ENCODE assay signal across 9 mouse cellular contexts in genomic region chr2:167129608-167129955, GRCm38 (mm10).
DNase-seq lines count a peak whose midpoint lies in the region; ATAC-seq lines count a peak whose summit lies in the region.
"Had no signal": no experiment of that assay in that cellular context is flagged by ENCODE, and none has a peak within 500 bp of the region (broad histone marks: within the 10 kb centered on the region; RNA-seq: fewer than 3 reads in every experiment).

No protein-coding gene starts in this region.

- peak overlapping the region; percentile 71 for H3K9ac ChIP-seq in heart, embryonic 13.5 days
- H3K9ac ChIP-seq in limb, embryonic 12.5 days (replicated peaks), result peak overlapping the region; percentile 40
- 0 out of 2 replicates have a peak overlapping the region, but pooled peaks have one; percentile 4 for H3K9ac ChIP-seq in midbrain, embryonic 12.5 days (replicated peaks)

- H3K27ac ChIP-seq in heart, embryonic 13.5 days (replicated peaks), result peak overlapping the region; percentile 61
- H3K27ac ChIP-seq in limb, embryonic 12.5 days, result 0 out of 2 replicates have a peak overlapping the region, but pooled peaks have one; percentile 59
- no peak overlapping the region for H3K27ac ChIP-seq in midbrain, embryonic 12.5 days (replicated peaks)

- no peaks in the 10 kb centered on the region for H3K9me3 ChIP-seq in heart, embryonic 13.5 days
- no peaks in the 10 kb centered on the region for H3K9me3 ChIP-seq in limb, embryonic 12.5 days
- H3K9me3 ChIP-seq in midbrain, embryonic 12.5 days, result no peaks in the 10 kb centered on the region
- H3K9me3 ChIP-seq: G1E had no signal

- peak; percentile 23 for DNase-seq in kidney, adult 11 months
- no peak for DNase-seq in kidney, adult 9 months
- no peak for DNase-seq in spleen, postnatal 14 days (ENCODE audit: low spot score in 2 of 2)
- no peak for DNase-seq in frontal cortex, postnatal 36 days (ENCODE audit: low spot score in 2 of 2)
- DNase-seq in left cerebral cortex, postnatal 4 days, result no peak

- peak overlapping the region; percentile 43 for H3K4me3 ChIP-seq in heart, embryonic 13.5 days
- H3K4me3 ChIP-seq in limb, embryonic 12.5 days (replicated peaks), result peak overlapping the region; percentile 8
- no peak overlapping the region for H3K4me3 ChIP-seq in midbrain, embryonic 12.5 days

- peaks cover 31% of the 10 kb centered on the region for H3K4me1 ChIP-seq in heart, embryonic 13.5 days
- H3K4me1 ChIP-seq in limb, embryonic 12.5 days (replicated peaks), result peaks cover 25% of the 10 kb centered on the region
- H3K4me1 ChIP-seq in midbrain, embryonic 12.5 days, result peaks cover 22% of the 10 kb centered on the region

- H3K27me3 ChIP-seq in heart, embryonic 13.5 days (replicated peaks), result peaks cover 43% of the 10 kb centered on the region
- peaks cover 10% of the 10 kb centered on the region; the same call in 1 of the 2 replicates for H3K27me3 ChIP-seq in limb, embryonic 12.5 days
- H3K27me3 ChIP-seq in midbrain, embryonic 12.5 days, result peaks cover 4% of the 10 kb centered on the region; the same call in 1 of the 2 replicates

- peak overlapping the region; percentile 69 for H3K4me2 ChIP-seq in heart, embryonic 13.5 days
- H3K4me2 ChIP-seq in limb, embryonic 12.5 days, result peak overlapping the region; percentile 47
- H3K4me2 ChIP-seq in midbrain, embryonic 12.5 days (replicated peaks), result peak overlapping the region; percentile 24; the same call in 1 of the 2 replicates

- no peaks in the 10 kb centered on the region for H3K36me3 ChIP-seq in heart, embryonic 13.5 days
- no peaks in the 10 kb centered on the region for H3K36me3 ChIP-seq in limb, embryonic 12.5 days
- H3K36me3 ChIP-seq in midbrain, embryonic 12.5 days, result no peaks in the 10 kb centered on the region
- H3K36me3 ChIP-seq: G1E had no signal

- 19% methylated on average over 9 of the region's 9 CpGs for WGBS in heart, embryonic 13.5 days
- WGBS in limb, embryonic 12.5 days, result 14% methylated on average over 9 of the region's 9 CpGs
- 26% methylated on average over 9 of the region's 9 CpGs for WGBS in midbrain, embryonic 12.5 days

- ATAC-seq in heart, embryonic 13.5 days (ENCODE audit: extremely low read depth, insufficient number of reproducible peaks, low FRiP score, low TSS enrichment), result no peak
- no peak for ATAC-seq in limb, embryonic 12.5 days (ENCODE audit: insufficient number of reproducible peaks, insufficient read depth, low FRiP score, low TSS enrichment, low read depth)
- no peak for ATAC-seq in midbrain, embryonic 12.5 days (ENCODE audit: low FRiP score, low read depth)

- intact Hi-C loops in left cerebral cortex, postnatal 4 days (cut with DNase I), result no loop called here

Comparison
In these comparisons a context has a peak if more than half of its experiments do, and no peak if none do; other contexts are left out.
1. H3K9ac ChIP-seq: peak in every context shown above with its lines; median percentile 71 in heart, embryonic 13.5 days; 40 in limb, embryonic 12.5 days; 4 in midbrain, embryonic 12.5 days.